Mouse (Mus musculus): ENCODE measurements around the gene Grsf1. TPM values are rescaled to one million over a fixed set of nuclear protein-coding genes. Genes with fewer than 3 reads are reported as not detected.

The Grsf1 gene
- polyA plus RNA-seq (2014; fragmentation: Nextera tagmentation; extraction: Ambion mirVana), result 101 and 108 TPM in 2 replicates

DNA sequence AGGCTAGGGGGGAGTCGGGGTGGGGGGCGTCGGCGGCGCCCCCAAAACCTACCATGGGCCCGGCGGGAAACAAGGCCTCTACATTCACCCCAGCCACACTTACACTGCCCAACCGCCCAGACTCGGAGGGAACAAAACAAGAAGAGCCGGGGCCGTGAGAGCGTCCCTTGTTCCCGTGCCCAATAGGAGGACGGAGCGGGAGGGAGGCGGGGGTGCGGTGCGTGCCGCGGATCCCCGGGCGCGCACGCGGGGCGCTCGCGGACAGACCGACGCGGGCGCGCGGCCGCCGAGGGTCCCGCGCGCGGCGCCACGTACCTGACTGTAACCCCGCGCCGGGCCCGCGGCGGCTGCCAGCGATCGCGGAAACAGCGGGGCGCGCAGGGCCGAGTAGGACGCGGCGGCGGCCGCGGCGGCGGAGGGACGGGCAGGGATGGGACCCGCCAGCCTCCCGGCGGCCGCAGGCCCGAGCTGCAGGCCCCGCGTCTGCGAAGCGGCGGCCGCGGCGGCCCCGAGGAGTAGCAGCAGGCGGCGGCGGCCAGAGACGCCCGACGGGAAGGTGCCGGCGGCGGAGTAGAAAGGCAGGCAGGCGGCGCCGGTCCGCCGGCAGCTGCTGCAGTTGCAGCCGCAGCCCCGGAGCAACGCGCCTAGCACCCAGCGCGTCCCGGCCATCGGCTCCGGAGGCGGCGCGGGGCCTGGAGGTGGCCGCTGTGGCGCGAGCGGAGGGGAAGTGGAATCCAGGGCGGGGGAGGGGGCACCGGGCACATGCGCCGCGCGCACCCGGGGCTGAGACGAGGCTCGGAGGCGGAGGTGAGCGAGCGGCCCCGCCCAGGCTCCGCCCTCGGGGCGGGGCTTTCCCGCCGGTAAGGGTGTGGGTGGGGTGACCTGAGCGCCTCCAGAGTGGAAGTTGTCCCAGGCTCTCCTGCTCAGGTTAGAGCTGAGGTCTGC is at the start of gene Grsf1:
Gene Grsf1 (minus strand): TSS at position 729 of the 945 bp plus-strand sequence.
- peak; percentile 92 for ATAC-seq (replicated peaks; ENCODE audit: low FRiP score)
- peak within 1 kb of the TSS; percentile 98 for H3K9ac ChIP-seq (ENCODE audit: low read length)
- under 1% methylated on average over 63 of the region's 127 CpGs for WGBS
- no peaks in the 10 kb centered on the region for H3K27me3 ChIP-seq (ENCODE audit: control insufficient read depth, insufficient read depth, low read length)
- peak within 1 kb of the TSS; percentile 67 for H3K4me2 ChIP-seq (ENCODE audit: low read depth, low read length, severe bottlenecking)
- DNase-seq (ENCODE audit: low spot score), result peak; percentile 96
- H3K4me3 ChIP-seq (ENCODE audit: low read depth, low read length), result peak within 1 kb of the TSS; percentile 95
- H3K4me1 ChIP-seq (replicated peaks; ENCODE audit: control insufficient read depth, insufficient read depth, low read length), result peaks cover 8% of the 10 kb centered on the region; the same call in 1 of the 2 replicates
- no peaks in the 10 kb centered on the region for H3K9me3 ChIP-seq (ENCODE audit: control insufficient read depth, low read length)
- peak within 1 kb of the TSS; percentile 95 for H3K27ac ChIP-seq (ENCODE audit: low read depth, low read length)
- H3K36me3 ChIP-seq (ENCODE audit: control insufficient read depth, insufficient read depth, low read length), result no peaks in the 10 kb centered on the region; the same call in 1 of the 2 replicates

DNA sequence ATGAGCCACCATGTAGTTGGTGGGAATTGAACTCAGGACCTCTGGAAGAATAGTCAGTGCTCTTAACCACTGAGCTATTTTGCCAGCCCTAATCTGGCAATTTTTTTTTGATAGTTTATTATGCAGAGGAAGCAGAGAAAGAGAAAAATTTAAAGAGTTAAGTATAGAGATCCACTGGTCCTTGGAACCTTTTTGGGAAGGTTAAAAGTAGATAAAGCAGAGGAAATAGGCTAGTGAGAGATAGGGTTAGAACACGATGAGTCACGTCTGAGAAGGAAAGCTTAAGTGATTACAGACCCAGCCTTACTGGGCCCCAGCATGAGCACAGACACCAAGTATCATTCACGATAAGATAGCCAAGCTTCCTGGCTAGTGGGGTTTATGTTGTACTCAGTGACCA is 48.1 kb upstream of the Grsf1 start:
- Histone ChIP-seq H3K9me3 (ENCODE audit: control insufficient read depth, low read length) (no peaks in the 10 kb centered on the region), H3K9ac (ENCODE audit: low read length) (no peak overlapping the region), H3K27me3 (ENCODE audit: control insufficient read depth, insufficient read depth, low read length) (no peaks in the 10 kb centered on the region), H3K27ac (ENCODE audit: low read depth, low read length) (no peak overlapping the region), H3K36me3 (ENCODE audit: control insufficient read depth, insufficient read depth, low read length) (no peaks in the 10 kb centered on the region), H3K4me2 (ENCODE audit: low read depth, low read length, severe bottlenecking) (no peak overlapping the region), H3K4me1 (replicated peaks; ENCODE audit: control insufficient read depth, insufficient read depth, low read length) (peaks cover 9% of the 10 kb centered on the region; the same call in 1 of the 2 replicates), H3K4me3 (ENCODE audit: low read depth, low read length) (no peak overlapping the region)
- ATAC-seq (replicated peaks; ENCODE audit: low FRiP score) (no peak), DNase-seq (ENCODE audit: low spot score) (no peak)
- WGBS, result 79% methylated on average over 3 of the region's 3 CpGs

DNA sequence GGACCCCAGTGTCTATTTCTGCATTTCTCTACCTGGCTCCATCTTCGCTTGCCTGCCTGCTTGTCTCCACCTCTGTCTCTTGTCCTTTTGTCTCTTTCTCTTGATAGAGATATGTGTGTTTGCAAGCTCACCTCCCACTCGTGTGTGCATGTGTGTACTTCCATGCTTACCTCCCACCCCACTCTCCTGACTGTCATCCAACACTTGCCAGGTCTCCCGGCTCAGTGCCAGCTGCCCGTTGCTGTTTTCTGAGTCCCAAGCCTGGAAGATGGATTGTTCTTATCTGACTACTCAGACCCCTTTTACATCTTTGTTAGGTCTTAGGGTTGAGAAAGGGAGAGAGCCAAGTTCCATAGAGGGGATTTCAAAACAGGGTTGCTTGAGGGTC is 46.2 kb upstream of the Grsf1 start:
- no peaks in the 10 kb centered on the region for H3K36me3 ChIP-seq (ENCODE audit: control insufficient read depth, insufficient read depth, low read length)
- H3K27me3 ChIP-seq (ENCODE audit: control insufficient read depth, insufficient read depth, low read length), result no peaks in the 10 kb centered on the region
- H3K27ac ChIP-seq (ENCODE audit: low read depth, low read length), result no peak overlapping the region
- no peak for ATAC-seq (replicated peaks; ENCODE audit: low FRiP score)
- WGBS, result 59% methylated on average over 4 of the region's 4 CpGs
- peak overlapping the region; percentile 96 for H3K9ac ChIP-seq (ENCODE audit: low read length)
- peak overlapping the region; percentile 99 for H3K4me3 ChIP-seq (ENCODE audit: low read depth, low read length)
- H3K9me3 ChIP-seq (ENCODE audit: control insufficient read depth, low read length), result no peaks in the 10 kb centered on the region
- H3K4me2 ChIP-seq (ENCODE audit: low read depth, low read length, severe bottlenecking), result peak overlapping the region; percentile 93
- no peak for DNase-seq (ENCODE audit: low spot score)
- peaks cover 9% of the 10 kb centered on the region; the same call in 1 of the 2 replicates for H3K4me1 ChIP-seq (replicated peaks; ENCODE audit: control insufficient read depth, insufficient read depth, low read length)

DNA sequence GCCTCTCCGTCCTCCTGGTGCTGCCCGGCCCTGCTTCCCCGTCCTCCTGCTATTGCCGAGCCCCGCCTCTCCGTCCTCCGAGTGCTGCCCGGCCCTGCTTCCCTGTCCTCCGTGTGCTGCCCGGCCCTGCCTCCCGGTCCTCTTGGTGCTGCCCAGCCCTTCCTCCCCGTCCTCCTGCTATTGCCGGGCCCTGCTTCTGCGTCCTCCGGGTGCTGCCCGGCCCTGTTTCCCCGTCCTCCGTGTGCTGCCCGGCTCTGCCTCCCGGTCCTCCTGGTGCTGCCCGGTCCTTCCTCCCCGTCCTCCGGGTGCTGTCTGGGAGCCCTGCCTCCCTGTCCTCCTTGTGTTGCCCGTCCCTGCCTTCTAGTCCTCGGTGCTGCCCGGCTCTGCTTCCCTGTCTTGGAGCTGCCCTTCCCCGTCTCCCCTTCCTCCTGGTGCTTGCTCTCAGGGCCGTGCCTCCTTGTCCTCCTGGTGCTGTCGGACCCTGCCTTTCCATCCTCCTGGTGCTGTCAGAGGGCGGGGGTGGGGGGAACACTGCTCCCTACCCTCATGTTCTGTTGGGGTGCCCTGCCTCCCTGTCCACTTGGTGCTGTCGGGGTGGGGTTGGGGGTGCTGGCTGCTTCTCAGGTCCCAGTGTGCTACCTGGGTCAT is 45.7 kb upstream of the Grsf1 start:
- no peaks in the 10 kb centered on the region for H3K36me3 ChIP-seq (ENCODE audit: control insufficient read depth, insufficient read depth, low read length)
- peak; percentile 73 for DNase-seq (ENCODE audit: low spot score)
- WGBS, result 2% methylated on average over 31 of the region's 31 CpGs
- H3K27me3 ChIP-seq (ENCODE audit: control insufficient read depth, insufficient read depth, low read length), result no peaks in the 10 kb centered on the region
- peak overlapping the region; percentile 99 for H3K4me3 ChIP-seq (ENCODE audit: low read depth, low read length)
- peak; percentile 28 for ATAC-seq (replicated peaks; ENCODE audit: low FRiP score)
- peak overlapping the region; percentile 96 for H3K9ac ChIP-seq (ENCODE audit: low read length)
- no peaks in the 10 kb centered on the region for H3K9me3 ChIP-seq (ENCODE audit: control insufficient read depth, low read length)
- H3K4me2 ChIP-seq (ENCODE audit: low read depth, low read length, severe bottlenecking), result peak overlapping the region; percentile 93
- peaks cover 9% of the 10 kb centered on the region; the same call in 1 of the 2 replicates for H3K4me1 ChIP-seq (replicated peaks; ENCODE audit: control insufficient read depth, insufficient read depth, low read length)
- no peak overlapping the region for H3K27ac ChIP-seq (ENCODE audit: low read depth, low read length)

DNA sequence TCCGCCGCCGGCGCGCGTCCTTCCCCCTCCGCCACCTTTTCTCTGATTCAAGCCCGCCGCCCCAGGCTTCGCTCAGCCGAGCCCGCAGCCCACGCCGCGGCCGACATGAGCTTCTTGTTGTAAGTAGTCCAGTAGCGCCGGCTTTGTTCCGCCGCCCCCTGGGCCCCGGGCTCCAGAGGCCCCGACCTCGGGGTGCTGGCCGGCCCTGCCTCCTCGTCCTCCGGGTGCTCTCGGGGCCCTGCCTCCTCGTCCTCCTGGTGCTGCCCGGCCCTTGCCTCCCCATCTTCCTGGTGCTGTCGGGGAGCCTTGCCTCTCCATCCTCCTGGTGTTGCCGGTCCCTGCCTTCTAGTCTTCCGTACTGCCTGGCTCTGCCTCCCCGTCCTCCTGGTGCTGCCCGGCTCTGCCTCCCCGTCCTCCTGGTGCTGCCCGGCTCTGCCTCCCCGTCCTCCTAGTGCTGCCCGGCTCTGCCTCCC is 45.1 kb upstream of the Grsf1 start:
- H3K4me3 ChIP-seq (ENCODE audit: low read depth, low read length), result peak overlapping the region; percentile 99
- peaks cover 9% of the 10 kb centered on the region; the same call in 1 of the 2 replicates for H3K4me1 ChIP-seq (replicated peaks; ENCODE audit: control insufficient read depth, insufficient read depth, low read length)
- DNase-seq (ENCODE audit: low spot score) (no peak), ATAC-seq (replicated peaks; ENCODE audit: low FRiP score) (peak; percentile 79)
- WGBS, result under 1% methylated on average over 32 of the region's 38 CpGs
- H3K27me3 ChIP-seq (ENCODE audit: control insufficient read depth, insufficient read depth, low read length), result no peaks in the 10 kb centered on the region
- no peaks in the 10 kb centered on the region for H3K36me3 ChIP-seq (ENCODE audit: control insufficient read depth, insufficient read depth, low read length)
- peak overlapping the region; percentile 78 for H3K27ac ChIP-seq (ENCODE audit: low read depth, low read length)
- H3K9me3 ChIP-seq (ENCODE audit: control insufficient read depth, low read length), result no peaks in the 10 kb centered on the region
- peak overlapping the region; percentile 93 for H3K4me2 ChIP-seq (ENCODE audit: low read depth, low read length, severe bottlenecking)
- peak overlapping the region; percentile 96 for H3K9ac ChIP-seq (ENCODE audit: low read length)

DNA sequence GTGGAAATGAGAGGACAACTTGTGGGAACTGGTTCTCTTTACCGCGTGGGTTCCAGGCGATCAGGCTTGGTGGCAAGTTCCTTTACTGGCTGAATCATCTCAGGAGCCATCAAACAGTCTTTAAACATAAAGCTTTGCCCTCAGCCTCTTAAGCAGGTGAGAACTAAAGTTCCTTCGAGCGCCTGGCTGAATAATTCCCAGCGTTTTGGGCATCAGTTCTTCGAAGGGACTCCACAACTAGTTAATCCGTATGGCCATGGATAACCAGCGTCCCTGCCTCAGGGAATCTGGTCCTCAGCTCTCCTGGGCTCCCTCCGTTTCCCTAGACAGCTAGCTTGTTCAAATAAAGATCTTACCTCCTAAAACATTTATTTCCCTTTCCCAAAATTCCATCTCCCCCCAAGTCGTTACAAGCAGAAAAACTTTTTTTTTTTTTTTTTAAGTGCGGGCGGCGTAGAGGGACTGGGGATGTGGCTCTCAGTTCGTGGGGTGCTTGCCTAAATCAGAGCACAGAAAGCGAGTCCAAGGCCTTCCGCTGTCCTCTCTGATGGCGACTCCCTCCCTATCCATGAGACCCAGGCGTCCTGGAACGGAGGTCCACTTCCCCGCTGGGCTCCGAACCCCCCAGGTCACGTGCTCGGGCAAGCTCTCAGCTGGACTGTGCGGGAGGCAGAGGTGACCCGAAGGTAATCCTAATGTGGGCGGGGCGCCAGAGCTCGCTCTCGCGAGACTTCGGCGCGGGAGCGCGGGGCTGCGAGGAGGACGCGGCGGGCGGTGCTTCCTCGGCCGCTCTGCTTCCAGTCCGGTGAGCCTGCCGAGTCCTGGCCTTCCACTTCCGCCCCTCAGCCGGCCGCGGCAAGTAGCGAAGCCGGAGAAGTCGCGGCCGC is 44.4 kb upstream of the Grsf1 start, which contains the start of gene Mob1b:
Gene Mob1b (plus strand): TSS at position 740 of the 887 bp plus-strand sequence.
- ATAC-seq (replicated peaks; ENCODE audit: low FRiP score) (peak; percentile 97), DNase-seq (ENCODE audit: low spot score) (peak; percentile 98)
- 1% methylated on average over 52 of the region's 54 CpGs for WGBS
- Histone ChIP-seq H3K27ac (ENCODE audit: low read depth, low read length) (peak within 1 kb of the TSS; percentile 78), H3K9me3 (ENCODE audit: control insufficient read depth, low read length) (no peaks in the 10 kb centered on the region), H3K4me3 (ENCODE audit: low read depth, low read length) (peak within 1 kb of the TSS; percentile 99), H3K36me3 (ENCODE audit: control insufficient read depth, insufficient read depth, low read length) (no peaks in the 10 kb centered on the region), H3K9ac (ENCODE audit: low read length) (peak within 1 kb of the TSS; percentile 96), H3K4me2 (ENCODE audit: low read depth, low read length, severe bottlenecking) (peak within 1 kb of the TSS; percentile 93), H3K4me1 (replicated peaks; ENCODE audit: control insufficient read depth, insufficient read depth, low read length) (peaks cover 9% of the 10 kb centered on the region; the same call in 1 of the 2 replicates), H3K27me3 (ENCODE audit: control insufficient read depth, insufficient read depth, low read length) (no peaks in the 10 kb centered on the region)

DNA sequence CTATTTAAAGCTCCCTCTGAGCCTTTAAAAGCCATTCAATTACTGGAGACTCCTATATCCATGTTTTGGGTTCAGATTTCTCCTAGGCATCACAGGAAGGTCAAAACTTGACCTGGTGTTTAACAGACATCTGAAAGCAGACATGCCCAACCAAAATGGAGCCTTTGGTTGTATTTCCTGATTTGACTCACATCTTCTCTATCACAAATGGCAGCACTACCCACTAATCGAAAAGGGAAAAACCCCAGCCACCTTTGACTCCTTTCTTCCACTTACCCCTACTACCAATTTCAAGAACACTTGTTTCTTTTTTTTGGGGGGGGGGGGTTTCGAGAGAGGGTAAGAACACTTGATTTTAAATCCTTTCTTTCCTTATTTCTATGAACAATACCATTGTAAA is 41.0 kb upstream of the Grsf1 start:
- DNase-seq (ENCODE audit: low spot score) (no peak), ATAC-seq (replicated peaks; ENCODE audit: low FRiP score) (no peak)
- Histone ChIP-seq H3K4me2 (ENCODE audit: low read depth, low read length, severe bottlenecking) (no peak overlapping the region), H3K36me3 (ENCODE audit: control insufficient read depth, insufficient read depth, low read length) (no peaks in the 10 kb centered on the region), H3K27me3 (ENCODE audit: control insufficient read depth, insufficient read depth, low read length) (no peaks in the 10 kb centered on the region), H3K9ac (ENCODE audit: low read length) (no peak overlapping the region), H3K4me1 (replicated peaks; ENCODE audit: control insufficient read depth, insufficient read depth, low read length) (peaks cover 2% of the 10 kb centered on the region; the same call in 1 of the 2 replicates), H3K27ac (ENCODE audit: low read depth, low read length) (no peak overlapping the region), H3K9me3 (ENCODE audit: control insufficient read depth, low read length) (no peaks in the 10 kb centered on the region), H3K4me3 (ENCODE audit: low read depth, low read length) (no peak overlapping the region)
- 96% methylated on average over 2 of the region's 2 CpGs for WGBS

DNA sequence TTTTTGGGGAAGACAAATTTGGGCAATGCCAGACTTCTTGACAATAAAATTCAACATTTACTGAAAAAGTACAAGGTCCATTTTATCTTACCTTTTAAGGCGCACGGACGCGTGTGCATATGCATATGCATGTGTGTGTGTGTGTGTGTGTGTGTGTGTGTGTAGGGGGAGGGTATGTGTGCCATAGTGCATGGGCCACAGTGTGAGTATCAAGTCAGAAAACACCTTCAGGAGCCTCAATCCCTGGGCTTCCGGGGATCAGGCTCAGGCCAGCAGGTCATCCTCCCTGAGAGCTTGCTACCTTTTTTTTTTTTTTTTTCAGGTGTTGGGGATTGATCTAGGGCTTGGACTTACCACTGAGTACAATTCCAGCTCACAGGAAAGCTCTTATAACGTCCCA is 36.4 kb upstream of the Grsf1 start:
- ATAC-seq (replicated peaks; ENCODE audit: low FRiP score), result no peak
- no peak for DNase-seq (ENCODE audit: low spot score)
- 69% methylated on average over 6 of the region's 6 CpGs for WGBS

More for the DNA sequence above, 36.4 kb upstream of the Grsf1 start:
- H3K9ac ChIP-seq (ENCODE audit: low read length), result no peak overlapping the region
- no peaks in the 10 kb centered on the region for H3K9me3 ChIP-seq (ENCODE audit: control insufficient read depth, low read length)
- no peaks in the 10 kb centered on the region; the same call in 1 of the 2 replicates for H3K4me1 ChIP-seq (replicated peaks; ENCODE audit: control insufficient read depth, insufficient read depth, low read length)
- H3K4me2 ChIP-seq (ENCODE audit: low read depth, low read length, severe bottlenecking), result no peak overlapping the region
- H3K4me3 ChIP-seq (ENCODE audit: low read depth, low read length), result no peak overlapping the region
- H3K27ac ChIP-seq (ENCODE audit: low read depth, low read length), result no peak overlapping the region
- H3K36me3 ChIP-seq (ENCODE audit: control insufficient read depth, insufficient read depth, low read length), result no peaks in the 10 kb centered on the region
- H3K27me3 ChIP-seq (ENCODE audit: control insufficient read depth, insufficient read depth, low read length), result no peaks in the 10 kb centered on the region
